ENCODE assay signal across 8 mouse cellular contexts in the genomic region with DNA sequence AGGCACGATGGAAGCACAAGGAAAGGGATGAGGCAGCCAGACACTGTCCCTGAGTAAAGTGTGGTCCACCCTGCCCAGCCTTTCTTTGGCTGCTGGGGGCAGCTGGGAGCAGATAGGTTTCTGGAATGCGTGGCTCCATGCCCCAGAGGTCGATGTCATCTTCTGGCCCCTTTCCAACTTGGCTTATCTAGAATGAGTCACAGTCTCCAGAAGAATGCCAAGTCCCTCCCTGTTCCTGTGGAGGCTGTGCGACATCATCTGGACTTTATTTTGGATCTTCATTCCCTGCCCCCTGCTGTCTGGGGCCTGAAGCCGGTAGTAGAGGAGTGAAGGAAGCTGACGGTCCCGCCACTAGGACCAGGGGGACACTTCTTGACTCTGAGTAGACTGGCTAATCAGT. TPM values are rescaled to one million over a fixed set of nuclear protein-coding genes. Genes with fewer than 3 reads are reported as not detected.
DNase-seq lines count a peak whose midpoint lies in the region; ATAC-seq and TF ChIP-seq lines count a peak whose summit lies in the region.

No protein-coding gene starts in this region.

- intact Hi-C loops in heart, adult 2 months (cut with DNase I) = loop anchor here (2.0 kb wide), 2 partner anchors 15 to 45 kb away; no protein-coding TSS in a partner anchor

- TF ChIP-seq POLR2A in heart, adult 2 months (IDR thresholded peaks at IDR 0.05; ENCODE audit: insufficient read depth, low read depth, low read length) = 0 out of 2 replicates have a peak, but pooled peaks have one; percentile 34

- H3K9ac ChIP-seq in heart, adult 2 months (ENCODE audit: low read depth, low read length) = no peak overlapping the region
- H3K9ac ChIP-seq in lung, postnatal 0 days (replicated peaks; ENCODE audit: low read depth) = no peak overlapping the region

- H3K4me3 ChIP-seq in heart, adult 2 months = no peak overlapping the region
- no peak overlapping the region for H3K4me3 ChIP-seq in lung, postnatal 0 days (ENCODE audit: low read depth, low read length)

- TF ChIP-seq CTCF in heart, adult 2 months (IDR thresholded peaks at IDR 0.05) = peak; percentile 81
- peak; percentile 63 for TF ChIP-seq CTCF in lung, postnatal 0 days (IDR thresholded peaks at IDR 0.05)

- H3K79me2 ChIP-seq in heart, adult 2 months (replicated peaks; ENCODE audit: control insufficient read depth, insufficient read depth, low read length) = no peaks in the 10 kb centered on the region

- H3K27ac ChIP-seq in heart, adult 2 months = peak overlapping the region; percentile 64
- H3K27ac ChIP-seq in lung, postnatal 0 days (ENCODE audit: low read length) = peak overlapping the region; percentile 69; the same call in 1 of the 2 replicates

- H3K27me3 ChIP-seq in heart, adult 2 months (ENCODE audit: control insufficient read depth, insufficient read depth, low read length) = no peaks in the 10 kb centered on the region
- H3K27me3 ChIP-seq in lung, postnatal 0 days (replicated peaks; ENCODE audit: insufficient read depth, low read length) = no peaks in the 10 kb centered on the region

- peak; percentile 89; the same call in 1 of the 2 replicates for TF ChIP-seq EP300 in heart, adult 2 months (IDR thresholded peaks at IDR 0.05; ENCODE audit: insufficient read depth, low read depth, low read length)
- TF ChIP-seq EP300 in lung, postnatal 0 days (IDR thresholded peaks at IDR 0.05) = peak; percentile 92

- 4% methylated on average over 7 of the region's 7 CpGs for WGBS in heart, adult 2 months
- 18% methylated on average over 7 of the region's 7 CpGs for WGBS in lung, postnatal 0 days

- ATAC-seq in lung, postnatal 0 days = peak; percentile 71

- no peaks in the 10 kb centered on the region for H3K9me3 ChIP-seq in lung, postnatal 0 days (ENCODE audit: low read length)

- no peaks in the 10 kb centered on the region for H3K36me3 ChIP-seq in heart, adult 2 months (ENCODE audit: control insufficient read depth, insufficient read depth, low read length)
- H3K36me3 ChIP-seq in lung, postnatal 0 days (ENCODE audit: insufficient read depth, low read length) = no peaks in the 10 kb centered on the region

- no peak overlapping the region for H3K4me2 ChIP-seq in lung, postnatal 0 days (replicated peaks; ENCODE audit: low read depth, low read length)

- peaks cover 10% of the 10 kb centered on the region for H3K4me1 ChIP-seq in heart, adult 2 months (ENCODE audit: control insufficient read depth, insufficient read depth, low read length)
- H3K4me1 ChIP-seq in lung, postnatal 0 days (ENCODE audit: insufficient read depth, low read depth, low read length) = peaks cover 9% of the 10 kb centered on the region; the same call in 1 of the 2 replicates

- DNase-seq in right cerebral cortex, adult 18-20 months = peak; percentile 73
- DNase-seq in right cerebral cortex, postnatal 4 days = no peak
- DNase-seq in cerebellum, adult 18-20 months = peak; percentile 76 to 80
- DNase-seq in heart, adult 2 months = peak; percentile 84 to 89
- DNase-seq in kidney, postnatal 10 days = peak; percentile 87
- peak; percentile 93 for DNase-seq in lung, postnatal 0 days (ENCODE audit: low spot score)
- DNase-seq in urinary bladder, postnatal 4 days (ENCODE audit: low spot score in 2 of 2) = peak; percentile 63 to 67
- DNase-seq in B cell, adult 2 months = no peak

RNA-seq across cellular contexts. Expression of gene Ddx19a, which starts 32.0 kb away (rescaled TPM):
- total RNA-seq in heart, adult 2 months (2021) = 10 to 100 TPM; 31.7 to 34.8 TPM
- 18.0 and 29.5 TPM in 2 replicates for polyA plus RNA-seq in heart, adult 2 months (2012; rRNA removed)
- 6.8 and 8.4 TPM in 2 replicates for polyA plus RNA-seq in lung, postnatal 0 days (2015; fragmentation: Nextera tagmentation; extraction: Ambion mirVana)

RNA-seq across cellular contexts. Expression of gene St3gal2, which starts 45.9 kb away (rescaled TPM):
- total RNA-seq in heart, adult 2 months (2021) = 10 to 100 TPM; 20.2 to 22.0 TPM
- polyA plus RNA-seq in heart, adult 2 months (2012; rRNA removed) = 25.9 and 34.8 TPM in 2 replicates
- 15.5 and 16.7 TPM in 2 replicates for polyA plus RNA-seq in lung, postnatal 0 days (2015; fragmentation: Nextera tagmentation; extraction: Ambion mirVana)

Comparison
In these comparisons a context has a peak if more than half of its experiments do, and no peak if none do; other contexts are left out.
1. DNase-seq: peak in right cerebral cortex, adult 18-20 months (single experiment), cerebellum, adult 18-20 months (2 of 2), heart, adult 2 months (2 of 2), kidney, postnatal 10 days (single experiment), lung, postnatal 0 days (single experiment) and urinary bladder, postnatal 4 days (2 of 2); none in right cerebral cortex, postnatal 4 days (single experiment) and B cell, adult 2 months (0 of 2).